Mouse (Mus musculus) cerebellum, adult 2 months (tissue): Measurements from ENCODE around the gene Calml4.

Experiments
- CTCF ChIP-seq: fragments of 200-500 bp; IDR thresholded peaks from 2 replicates; pipeline ENCODE4 v1.5.1; 2011; ENCODE audit warnings: low read depth, mild to moderate bottlenecking, control low read depth, low read length, moderate library complexity, borderline replicate concordance; ENCODE audit not compliant: insufficient read depth
- POLR2A ChIP-seq: fragments of 200-500 bp; IDR thresholded peaks from 2 replicates; pipeline ENCODE4 v1.6.1; 2011; ENCODE audit warnings: low read length, control low read depth, borderline replicate concordance; ENCODE audit not compliant: insufficient read depth

DNA sequence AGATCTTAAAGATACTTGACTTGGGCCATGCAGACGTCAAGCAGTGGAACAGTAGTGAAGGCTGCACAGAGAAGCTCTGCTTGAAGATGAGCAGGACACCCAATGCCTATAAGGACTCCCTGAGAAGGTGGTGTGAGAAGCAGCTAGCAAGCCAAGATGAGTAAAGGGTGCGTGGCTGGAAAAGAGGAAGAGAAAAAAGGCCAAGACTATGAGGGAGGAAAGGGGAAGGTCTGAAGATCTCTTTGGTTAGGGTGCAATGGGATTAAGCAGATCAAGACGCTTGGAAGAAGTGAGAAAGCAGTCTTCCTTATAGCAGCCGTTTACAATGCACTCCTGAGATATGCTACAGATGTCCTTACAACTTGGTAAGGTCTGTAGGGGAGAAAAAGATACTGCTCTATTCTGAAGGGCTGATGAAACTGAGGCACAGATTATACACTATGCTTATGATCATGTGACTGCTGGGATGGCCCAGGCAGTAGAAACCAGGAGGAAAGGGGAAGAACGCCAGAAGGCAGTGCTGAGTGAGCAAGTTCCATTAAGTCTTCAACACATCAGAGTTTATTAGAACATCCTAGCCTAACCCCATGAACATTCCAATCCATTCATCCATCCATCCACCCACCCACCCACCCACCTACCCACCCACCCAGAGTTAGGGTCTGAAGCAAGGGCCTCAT lies 55.6 kb downstream of the Calml4 start:
- TF ChIP-seq POLR2A (no peak), CTCF (no peak)
